Mouse (Mus musculus): ENCODE results near the gene Rtn3.
A peak's percentile ranks its signal among the peaks of the same experiment; 100 is the strongest.

GRCm38 (mm10) chr19:7436061-7436970, 46.8 kb downstream of the Rtn3 start:
- peak; percentile 43 for TF ChIP-seq USF1 (IDR thresholded peaks at IDR 0.05; ENCODE audit: low read depth)
- no peak for TF ChIP-seq CTCF (IDR thresholded peaks at IDR 0.05; ENCODE audit: control insufficient read depth, insufficient read depth, insufficient read length)
- no peak for TF ChIP-seq MYOG (IDR thresholded peaks at IDR 0.05; ENCODE audit: control insufficient read depth, extremely low read depth, insufficient read length)

All from C2C12 (cell line).